Mouse (Mus musculus): ENCODE measurements around the gene Pitpnm2. TPM values are rescaled to one million over a fixed set of nuclear protein-coding genes. Genes with fewer than 3 reads are reported as not detected.
A peak's percentile ranks its signal among the peaks of the same experiment; 100 is the strongest.

Gene Pitpnm2
- total RNA-seq, 2 experiments from 2014 or later, result 42.5 to 50.9 TPM

DNA sequence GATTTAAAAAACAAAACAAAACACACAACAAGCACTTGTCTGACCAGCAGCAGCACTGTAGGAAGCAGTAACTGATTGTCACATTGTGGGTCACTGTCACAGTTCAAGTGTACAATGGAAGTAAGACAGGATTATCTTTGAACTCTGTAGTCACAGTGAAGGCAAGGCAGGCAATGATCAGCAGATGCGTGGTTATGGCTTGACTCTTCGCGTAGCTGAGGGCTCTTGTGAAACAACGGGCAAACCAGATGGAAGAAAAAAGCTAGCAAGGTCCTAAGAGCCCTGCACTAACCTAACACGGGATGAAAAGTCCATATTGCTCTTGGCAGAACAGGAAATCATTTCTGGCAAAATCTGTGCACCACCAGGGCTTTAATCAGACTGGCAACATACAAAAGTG lies 1.5 kb upstream of the Pitpnm2 start:
- intact Hi-C loops (cut with DNase I), result loop anchor here (5.0 kb wide), 1 partner anchor 134 kb away; the partner anchor contains the start of gene Arl6ip4
- DNase-seq (ENCODE audit: low spot score), result no peak

GRCm38 (mm10) chr5:124248845-124249613 lies 531 bp downstream of the Pitpnm2 start:
- intact Hi-C loops (cut with DNase I), result loop anchor here (1.0 to 5.0 kb wide), 2 partner anchors 25 to 37 kb away; no protein-coding TSS in a partner anchor
- peak; percentile 37 for DNase-seq (ENCODE audit: low spot score)

GRCm38 (mm10) chr5:124247986-124248626 lies 1.5 kb downstream of the Pitpnm2 start:
- intact Hi-C loops (cut with DNase I), result loop anchor here (1.0 to 5.0 kb wide), 2 partner anchors 24 to 36 kb away; no protein-coding TSS in a partner anchor
- peak; percentile 31 for DNase-seq (ENCODE audit: low spot score)

- DNase-seq (ENCODE audit: low spot score), result no peak
- intact Hi-C loops (cut with DNase I), result loop anchor here (5.0 kb wide), 1 partner anchor 35 kb away; no protein-coding TSS in a partner anchor
Observed at GRCm38 (mm10) chr5:124247296-124247695, 2.3 kb downstream of the Pitpnm2 start.

GRCm38 (mm10) chr5:124244885-124245284 lies 4.7 kb downstream of the Pitpnm2 start:
- intact Hi-C loops (cut with DNase I), result loop anchor here (5.0 kb wide), 1 partner anchor 33 kb away; no protein-coding TSS in a partner anchor

GRCm38 (mm10) chr5:124244449-124244848 lies 5.1 kb downstream of the Pitpnm2 start:
- no peak for DNase-seq (ENCODE audit: low spot score)
- intact Hi-C loops (cut with DNase I), result no loop called here

More at GRCm38 (mm10) chr5:124244885-124245284, 4.7 kb downstream of the Pitpnm2 start:
- DNase-seq (ENCODE audit: low spot score), result no peak

DNA sequence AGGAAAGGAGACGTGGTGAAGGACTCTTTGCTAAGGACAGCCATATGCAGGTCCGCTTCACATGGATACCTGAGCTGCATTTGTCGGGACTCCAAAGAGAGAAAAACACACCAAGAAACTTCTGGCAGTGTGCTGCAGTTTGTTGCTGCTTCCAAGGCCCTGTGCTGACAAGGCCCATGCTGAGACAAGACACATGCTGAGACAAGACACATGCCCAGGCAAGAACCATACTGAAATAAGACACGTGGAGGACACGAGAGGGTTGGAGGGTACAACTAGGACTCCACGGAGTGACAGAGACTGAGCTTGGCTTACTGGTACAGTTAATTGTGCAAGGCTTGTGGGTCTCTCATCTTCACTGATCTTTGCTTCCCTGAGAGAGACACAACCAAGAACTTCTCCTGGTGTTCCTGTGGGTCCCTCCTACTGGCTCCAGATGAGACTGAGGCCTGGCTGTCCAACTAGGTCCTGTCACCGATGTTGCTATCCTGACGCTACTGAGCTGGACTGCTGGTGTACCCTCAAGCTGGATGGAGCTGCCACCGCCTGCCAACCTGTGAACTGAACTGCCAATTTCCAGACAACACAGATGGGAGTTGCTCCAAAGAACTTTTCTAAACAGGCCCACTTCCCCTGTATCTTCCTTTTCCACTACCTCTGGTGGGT lies 6.2 kb downstream of the Pitpnm2 start:
- intact Hi-C loops (cut with DNase I), result no loop called here
- DNase-seq (ENCODE audit: low spot score), result no peak

GRCm38 (mm10) chr5:124241686-124242444 lies 7.7 kb downstream of the Pitpnm2 start:
- intact Hi-C loops (cut with DNase I), result no loop called here

DNA sequence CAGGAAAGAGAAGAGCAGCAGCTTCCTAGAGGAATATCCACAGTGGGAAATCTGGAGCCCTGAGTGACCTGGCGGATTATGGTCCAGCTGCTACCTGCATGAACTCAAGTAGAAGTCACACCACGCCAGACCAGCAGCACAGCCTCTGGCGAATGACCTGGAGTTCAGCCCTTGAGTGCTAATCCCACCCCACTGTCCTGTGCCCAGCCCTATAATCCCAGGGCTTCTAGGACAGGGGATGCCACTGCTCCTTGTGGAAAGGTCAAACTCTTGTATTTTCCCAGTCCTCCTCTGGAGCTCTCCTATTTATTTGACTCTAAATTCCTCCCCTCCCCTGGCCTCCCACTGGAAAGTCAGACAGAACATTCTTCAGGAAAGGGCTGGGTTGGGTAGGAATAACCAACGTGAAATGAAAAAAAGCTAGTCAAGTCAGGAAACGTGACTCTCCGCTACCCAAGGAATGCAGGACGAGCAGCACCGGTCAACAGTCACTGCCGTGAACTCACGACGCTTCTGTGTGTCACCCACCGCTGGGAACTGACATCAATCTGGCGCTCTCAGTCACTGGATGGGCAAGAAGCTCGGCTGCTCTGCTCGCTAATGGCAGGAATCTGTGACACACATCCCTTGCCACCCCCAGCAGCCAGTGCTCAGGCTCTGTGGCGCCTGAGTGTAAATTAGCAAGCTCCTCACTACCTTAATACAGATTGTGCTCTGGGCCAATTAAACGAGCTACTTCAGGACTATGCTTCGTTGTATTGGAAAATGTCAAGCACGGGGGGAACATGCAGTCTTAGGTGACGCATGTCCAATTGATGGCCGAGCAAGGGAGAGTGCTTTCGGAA lies 8.5 kb downstream of the Pitpnm2 start:
- no peak for DNase-seq (ENCODE audit: low spot score)
- intact Hi-C loops (cut with DNase I), result no loop called here

More at GRCm38 (mm10) chr5:124241686-124242444, 7.7 kb downstream of the Pitpnm2 start:
- DNase-seq (ENCODE audit: low spot score), result no peak

DNA sequence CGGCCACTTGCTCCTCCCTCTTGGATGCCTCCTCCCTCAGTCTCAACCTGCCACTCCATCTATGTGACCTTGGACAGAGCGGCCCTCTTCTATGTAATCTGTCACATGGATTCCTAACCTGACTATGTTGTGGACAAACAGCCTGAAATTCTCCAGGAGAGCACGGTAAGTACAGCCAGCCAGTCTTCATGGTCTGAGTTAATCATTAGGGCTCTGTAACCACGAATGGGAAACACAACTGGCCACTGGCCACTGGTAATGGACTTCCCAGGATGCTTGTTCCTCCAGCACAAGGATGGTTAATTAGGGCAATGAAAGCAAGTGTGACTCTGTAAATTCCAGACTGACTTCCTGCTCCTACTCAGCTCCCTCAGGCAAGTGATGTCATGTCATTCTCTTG lies 13.4 kb downstream of the Pitpnm2 start:
- DNase-seq (ENCODE audit: low spot score), result no peak
- intact Hi-C loops (cut with DNase I), result no loop called here

- intact Hi-C loops (cut with DNase I), result no loop called here
- DNase-seq (ENCODE audit: low spot score), result no peak
Observed at GRCm38 (mm10) chr5:124234778-124235177, 14.8 kb downstream of the Pitpnm2 start.

DNA sequence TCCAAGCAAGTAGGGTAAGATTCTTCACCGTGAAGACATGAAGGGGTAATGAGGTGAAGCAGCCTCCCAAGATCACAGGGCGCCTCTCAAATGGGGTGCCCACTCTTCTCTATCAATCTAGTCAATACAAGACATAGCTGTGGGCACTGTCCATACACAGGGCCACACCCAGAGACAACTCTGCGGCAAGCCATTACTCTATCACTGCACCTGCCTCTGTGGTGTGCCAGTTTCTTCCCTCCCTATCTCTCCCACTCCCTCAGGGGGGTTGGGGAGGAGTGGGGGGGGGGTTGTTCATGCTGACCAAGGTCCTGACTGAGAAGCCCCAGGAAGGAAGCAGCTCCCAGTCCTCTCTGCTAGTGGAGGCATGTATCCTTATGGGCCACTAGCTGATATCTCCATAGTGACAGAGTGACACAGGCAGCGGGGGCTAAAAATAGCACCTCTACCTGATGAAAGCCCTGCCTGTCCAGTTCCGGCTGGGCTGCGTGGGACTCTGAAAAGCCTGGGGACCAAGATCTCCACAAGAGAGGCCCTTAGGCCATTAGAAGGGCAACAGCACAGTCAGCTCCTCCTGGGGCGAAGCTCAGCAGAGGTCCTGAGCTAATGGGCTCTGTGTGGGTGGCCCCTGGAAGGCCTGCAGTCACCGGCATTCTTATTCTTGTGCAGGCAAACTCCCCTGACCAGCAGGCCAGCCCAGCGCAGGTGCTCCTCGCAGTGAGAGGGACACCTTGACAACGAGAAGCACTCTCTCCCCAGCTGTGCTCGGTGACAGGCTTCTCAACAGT lies 15.5 kb downstream of the Pitpnm2 start:
- intact Hi-C loops (cut with DNase I), result no loop called here
- DNase-seq (ENCODE audit: low spot score), result no peak

DNA sequence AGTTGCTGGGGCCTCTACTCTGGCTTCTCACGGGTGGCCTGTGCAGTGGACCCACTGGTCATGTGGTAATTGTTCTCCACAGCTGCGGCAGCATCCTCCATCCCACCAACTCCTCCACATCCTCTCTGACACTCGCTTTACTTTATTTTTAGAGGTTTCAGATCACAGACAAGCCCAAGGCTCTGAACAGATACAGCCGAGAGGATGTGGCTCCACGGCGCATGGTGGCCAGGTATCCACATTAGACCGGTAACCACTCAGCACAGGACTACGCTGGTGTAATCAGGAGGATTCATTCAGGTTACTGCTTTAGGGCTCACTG lies 16.5 kb downstream of the Pitpnm2 start:
- no peak for DNase-seq (ENCODE audit: low spot score)
- intact Hi-C loops (cut with DNase I), result no loop called here

DNA sequence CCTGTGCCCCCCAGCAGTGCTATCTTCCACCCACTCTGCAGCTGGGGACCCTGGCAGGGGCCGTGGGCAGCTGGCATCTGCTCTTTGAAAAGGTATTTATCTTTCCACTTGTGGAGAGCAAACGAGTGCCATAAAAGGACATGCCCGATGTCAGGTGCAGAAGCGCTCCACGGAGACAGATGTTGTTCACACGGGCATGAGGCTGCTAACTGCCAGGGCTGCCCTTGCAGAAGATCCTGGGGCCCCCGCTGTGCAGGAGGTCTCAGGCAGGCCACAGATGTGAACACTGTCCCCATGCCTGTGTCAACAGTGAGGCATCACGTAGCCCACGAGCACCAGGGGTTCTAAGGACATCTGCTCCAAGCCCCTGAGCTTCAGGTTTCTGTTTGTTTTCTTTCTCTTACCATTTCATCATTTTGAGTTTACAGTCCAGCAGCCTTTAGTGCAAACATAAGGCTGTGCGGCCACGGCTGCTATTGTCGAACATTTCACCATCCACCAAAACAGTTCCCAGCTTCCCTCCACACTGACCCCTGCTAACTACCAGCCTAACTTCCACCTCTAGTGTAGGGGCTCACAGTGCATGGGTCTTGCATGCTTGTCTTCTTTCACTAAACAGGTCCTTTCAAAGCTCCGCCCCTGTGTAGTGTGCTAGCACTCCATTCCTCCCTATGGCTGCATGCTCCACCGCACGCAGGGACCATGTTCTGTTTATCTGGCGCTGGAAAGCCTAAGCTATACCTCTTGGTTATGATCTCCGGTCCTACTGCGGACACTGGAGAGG lies 17.0 kb downstream of the Pitpnm2 start:
- DNase-seq (ENCODE audit: low spot score), result no peak
- intact Hi-C loops (cut with DNase I), result no loop called here

GRCm38 (mm10) chr5:124230461-124230860 lies 19.1 kb downstream of the Pitpnm2 start:
- intact Hi-C loops (cut with DNase I), result no loop called here
- no peak for DNase-seq (ENCODE audit: low spot score)

DNA sequence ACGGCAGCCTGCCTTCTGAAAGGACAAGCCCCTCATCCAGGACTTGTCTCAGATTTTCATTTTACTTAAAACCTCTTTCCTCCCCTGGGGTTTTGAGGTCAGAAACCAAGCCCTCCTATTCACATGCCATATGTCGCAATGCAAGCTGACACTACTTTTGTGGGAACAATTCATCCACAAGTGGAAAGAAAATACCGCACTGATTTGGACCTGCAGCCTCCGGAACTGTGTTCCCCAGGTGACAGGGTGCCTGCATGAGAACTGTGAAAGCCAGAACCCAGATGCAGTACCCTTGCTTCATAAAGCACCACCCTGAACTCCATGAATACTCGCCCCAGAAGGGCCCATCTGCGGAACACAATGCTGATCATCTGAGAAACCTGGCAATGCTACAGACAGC lies 22.4 kb downstream of the Pitpnm2 start:
- DNase-seq (ENCODE audit: low spot score), result no peak
- intact Hi-C loops (cut with DNase I), result no loop called here

GRCm38 (mm10) chr5:124226494-124226893 lies 23.1 kb downstream of the Pitpnm2 start:
- intact Hi-C loops (cut with DNase I), result no loop called here

DNA sequence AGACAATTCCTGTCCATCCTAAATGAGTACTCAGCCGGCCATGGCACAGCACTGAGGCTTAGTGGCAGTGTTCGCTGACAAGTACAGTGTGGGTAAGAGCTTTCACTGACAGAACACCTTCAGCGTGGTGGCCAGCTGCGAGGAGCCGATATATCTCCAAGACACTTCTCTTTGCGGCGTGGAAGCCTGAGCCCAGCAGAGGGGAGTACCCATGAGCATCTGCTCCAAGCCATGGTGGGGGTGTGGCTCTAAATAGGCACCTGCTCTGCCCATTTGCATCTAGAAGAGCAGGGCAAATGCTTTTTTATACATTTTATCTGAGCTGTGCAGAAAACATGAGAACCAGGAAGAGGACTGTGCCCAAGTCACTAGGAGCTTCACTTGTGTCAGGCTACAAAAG lies 23.7 kb downstream of the Pitpnm2 start:
- DNase-seq (ENCODE audit: low spot score), result no peak
- intact Hi-C loops (cut with DNase I), result no loop called here

More at GRCm38 (mm10) chr5:124226494-124226893, 23.1 kb downstream of the Pitpnm2 start:
- DNase-seq (ENCODE audit: low spot score), result no peak

Measured in heart, postnatal 25 days (tissue).